Mouse (Mus musculus) cerebellum, postnatal 14 days (tissue): ENCODE measurements around the gene Atp1b2.

ENCODE experiments used
- DNase-seq, 2 experiments: peaks; one replicate each; pipeline ENCODE4 v3.0.0; 2021; ENCODE audit warnings: mixed read lengths in 2 of 2

Atp1b2 gene

GRCm38 (mm10) chr11:69606832-69607231 lies 1.1 kb upstream of the Atp1b2 start:
- DNase-seq: no peak

GRCm38 (mm10) chr11:69606491-69606795 lies 701 bp upstream of the Atp1b2 start:
- peak in 1 of 2 experiments; percentile 38 for DNase-seq

GRCm38 (mm10) chr11:69604795-69605664 lies 712 bp downstream of the Atp1b2 start:
- peak; percentile 89 to 90 for DNase-seq

GRCm38 (mm10) chr11:69604347-69604746 lies 1.4 kb downstream of the Atp1b2 start:
- peak in 1 of 2 experiments; percentile 34 for DNase-seq

- no peak for DNase-seq
Measured at GRCm38 (mm10) chr11:69603516-69603915, 2.2 kb downstream of the Atp1b2 start.

GRCm38 (mm10) chr11:69601768-69602167 lies 4.0 kb downstream of the Atp1b2 start:
- DNase-seq: no peak

- DNase-seq: peak; percentile 70 to 82
Measured at GRCm38 (mm10) chr11:69600098-69600497, 5.6 kb downstream of the Atp1b2 start.

GRCm38 (mm10) chr11:69599436-69599835 lies 6.3 kb downstream of the Atp1b2 start:
- no peak for DNase-seq

GRCm38 (mm10) chr11:69594853-69595252 lies 10.9 kb downstream of the Atp1b2 start:
- DNase-seq: no peak

GRCm38 (mm10) chr11:69592799-69593198 lies 12.9 kb downstream of the Atp1b2 start:
- no peak for DNase-seq

GRCm38 (mm10) chr11:69591899-69592637 lies 13.7 kb downstream of the Atp1b2 start:
- peak; percentile 63 to 74 for DNase-seq

GRCm38 (mm10) chr11:69591424-69591823 lies 14.3 kb downstream of the Atp1b2 start:
- no peak for DNase-seq

- DNase-seq: no peak
Measured at GRCm38 (mm10) chr11:69590622-69591021, 15.1 kb downstream of the Atp1b2 start.

- DNase-seq: no peak
Measured at GRCm38 (mm10) chr11:69589207-69589834, 16.4 kb downstream of the Atp1b2 start.

- DNase-seq: no peak
Measured at GRCm38 (mm10) chr11:69585718-69586325, 19.9 kb downstream of the Atp1b2 start.

GRCm38 (mm10) chr11:69584937-69585336 lies 20.8 kb downstream of the Atp1b2 start:
- DNase-seq: no peak

GRCm38 (mm10) chr11:69584008-69584407 lies 21.7 kb downstream of the Atp1b2 start:
- DNase-seq: no peak

- DNase-seq: no peak
Measured at GRCm38 (mm10) chr11:69582230-69582805, 23.4 kb downstream of the Atp1b2 start.

GRCm38 (mm10) chr11:69581814-69582213 lies 23.9 kb downstream of the Atp1b2 start:
- DNase-seq: no peak

- DNase-seq: peak; percentile 97 to 98
Measured at GRCm38 (mm10) chr11:69581147-69581688, 24.5 kb downstream of the Atp1b2 start.

GRCm38 (mm10) chr11:69580572-69581146 lies 25.1 kb downstream of the Atp1b2 start:
- DNase-seq: no peak

- DNase-seq: peak; percentile 90
Measured at GRCm38 (mm10) chr11:69580091-69580514, 25.6 kb downstream of the Atp1b2 start, which contains the start of the genes Wrap53 and Trp53. TSS of gene Wrap53 (minus strand) at chr11:69580255. TSS of gene Trp53 (plus strand) at chr11:69580359.
